Mouse (Mus musculus) lung, embryonic 15.5 days (tissue): Measurements from ENCODE around the gene Gm20538. TPM values are rescaled to one million over a fixed set of nuclear protein-coding genes. Genes with fewer than 3 reads are reported as not detected.

Source experiments
- ATAC-seq: fragments of 200-750 bp; cut with Nextera tagmentation; 2 replicates; pipeline ENCODE4 v1.8.0; 2017; ENCODE audit warnings: moderate number of reproducible peaks, borderline replicate concordance; ENCODE audit not compliant: low FRiP score, low TSS enrichment; ENCODE audit errors: extremely low read depth
- H3K27ac ChIP-seq: fragments of 300-500 bp; sonication (generic); 2 replicates; pipeline ENCODE4 v1.5.1; 2015; ENCODE audit warnings: moderate library complexity, mild to moderate bottlenecking, inconsistent platforms
- H3K27me3 ChIP-seq: fragments of 300-500 bp; sonication (generic); 2 replicates; pipeline ENCODE4 v1.6.1; 2015; ENCODE audit warnings: inconsistent platforms
- H3K36me3 ChIP-seq: fragments of 300-500 bp; sonication (generic); 2 replicates; pipeline ENCODE4 v1.6.1; 2015; ENCODE audit warnings: inconsistent platforms
- H3K4me1 ChIP-seq: fragments of 300-500 bp; sonication (generic); 2 replicates; pipeline ENCODE4 v1.6.1; 2015; ENCODE audit warnings: inconsistent platforms
- H3K4me2 ChIP-seq: fragments of 300-500 bp; sonication (generic); 2 replicates; pipeline ENCODE4 v1.6.1; 2015; ENCODE audit warnings: inconsistent platforms, mild to moderate bottlenecking, moderate library complexity
- H3K4me3 ChIP-seq: fragments of 300-500 bp; sonication (generic); 2 replicates; pipeline ENCODE4 v1.5.1; 2015; ENCODE audit warnings: mild to moderate bottlenecking, inconsistent platforms
- H3K9ac ChIP-seq: fragments of 300-500 bp; sonication (generic); 2 replicates; pipeline ENCODE4 v1.6.1; 2015; ENCODE audit warnings: inconsistent platforms
- H3K9me3 ChIP-seq: fragments of 300-500 bp; sonication (generic); 2 replicates; pipeline ENCODE4 v1.6.1; 2016; ENCODE audit warnings: inconsistent platforms
- WGBS: fragments of 180-500 bp; shearing (Covaris S2); methylation state at CpG from one replicate; pipeline ENCODE4 v1.1.7; 2015; 5-methylcytosine and 5-hydroxymethylcytosine counted together
- polyA plus RNA-seq: library from polyadenylated mRNA; unstranded; fragments of >200 nt; fragmentation: Nextera tagmentation; extraction: Ambion mirVana; gene quantifications from 2 replicates; pipeline ENCODE4 v1.2.1, GENCODE M21; 2015

The Gm20538 gene
- polyA plus RNA-seq, 1 experiment from 2014 or later = not detected

GRCm38 (mm10) chr19:44562652-44563206 is 10.1 kb upstream of the Gm20538 start, which contains the start of gene Hif1an:
TSS of gene Hif1an (plus strand) at chr19:44562850.
- peaks cover 20% of the 10 kb centered on the region for H3K4me1 ChIP-seq
- peaks cover 28% of the 10 kb centered on the region for H3K36me3 ChIP-seq
- peak within 1 kb of the TSS; percentile 77 for H3K9ac ChIP-seq
- peak within 1 kb of the TSS; percentile 70 for H3K4me2 ChIP-seq
- H3K4me3 ChIP-seq = peak within 1 kb of the TSS; percentile 92
- peak within 1 kb of the TSS; percentile 85 for H3K27ac ChIP-seq
- ATAC-seq = peak; percentile 93
- H3K9me3 ChIP-seq = no peaks in the 10 kb centered on the region
- under 1% methylated on average over 33 of the region's 33 CpGs for WGBS
- peaks cover 4% of the 10 kb centered on the region for H3K27me3 ChIP-seq

GRCm38 (mm10) chr19:44554861-44555590 is 2.4 kb upstream of the Gm20538 start, which contains the start of gene Ndufb8:
TSS of gene Ndufb8 (minus strand) at chr19:44555440.
- Histone ChIP-seq H3K9me3 (no peaks in the 10 kb centered on the region), H3K36me3 (peaks cover 35% of the 10 kb centered on the region), H3K27ac (peak within 1 kb of the TSS; percentile 69), H3K4me3 (peak within 1 kb of the TSS; percentile 95), H3K4me1 (peaks cover 13% of the 10 kb centered on the region), H3K27me3 (peaks cover 4% of the 10 kb centered on the region), H3K4me2 (peak within 1 kb of the TSS; percentile 85), H3K9ac (peak within 1 kb of the TSS; percentile 97)
- peak; percentile 88 for ATAC-seq
- under 1% methylated on average over 50 of the region's 50 CpGs for WGBS

GRCm38 (mm10) chr19:44554490-44554860 is 1.8 kb upstream of the Gm20538 start:
- peaks cover 13% of the 10 kb centered on the region for H3K4me1 ChIP-seq
- peak overlapping the region; percentile 95 for H3K4me3 ChIP-seq
- H3K27me3 ChIP-seq = peaks cover 4% of the 10 kb centered on the region
- ATAC-seq = no peak
- peaks cover 40% of the 10 kb centered on the region for H3K36me3 ChIP-seq
- no peak overlapping the region for H3K27ac ChIP-seq
- peak overlapping the region; percentile 85 for H3K4me2 ChIP-seq
- 3% methylated on average over 8 of the region's 8 CpGs for WGBS
- H3K9ac ChIP-seq = peak overlapping the region; percentile 97
- H3K9me3 ChIP-seq = no peaks in the 10 kb centered on the region

- H3K36me3 ChIP-seq = peaks cover 52% of the 10 kb centered on the region
- WGBS = 96% methylated on average over 4 of the region's 4 CpGs
- no peak overlapping the region for H3K4me2 ChIP-seq
These were observed 655 bp upstream of the Gm20538 start for GRCm38 (mm10) chr19:44553286-44553685.

GRCm38 (mm10) chr19:44545321-44546041 is 7.2 kb downstream of the Gm20538 start, which contains the start of gene Sec31b:
TSS of gene Sec31b (minus strand) at chr19:44545864.
- H3K27ac ChIP-seq = no peak within 1 kb of the TSS
- no peaks in the 10 kb centered on the region for H3K9me3 ChIP-seq
- peaks cover 28% of the 10 kb centered on the region for H3K36me3 ChIP-seq
- WGBS = under 1% methylated on average over 45 of the region's 47 CpGs
- H3K27me3 ChIP-seq = peaks cover 14% of the 10 kb centered on the region; the same call in 1 of the 2 replicates
- H3K9ac ChIP-seq = peak within 1 kb of the TSS; percentile 50
- peaks cover 8% of the 10 kb centered on the region for H3K4me1 ChIP-seq
- ATAC-seq = peak; percentile 55; the same call in 1 of the 2 replicates
- peak within 1 kb of the TSS; percentile 93 for H3K4me2 ChIP-seq
- H3K4me3 ChIP-seq = peak within 1 kb of the TSS; percentile 54

More at GRCm38 (mm10) chr19:44553286-44553685, 655 bp upstream of the Gm20538 start:
- no peak for ATAC-seq
- Histone ChIP-seq H3K9me3 (no peaks in the 10 kb centered on the region), H3K4me3 (no peak overlapping the region), H3K9ac (no peak overlapping the region), H3K4me1 (peaks cover 13% of the 10 kb centered on the region), H3K27ac (no peak overlapping the region), H3K27me3 (no peaks in the 10 kb centered on the region; the same call in 1 of the 2 replicates)

DNA sequence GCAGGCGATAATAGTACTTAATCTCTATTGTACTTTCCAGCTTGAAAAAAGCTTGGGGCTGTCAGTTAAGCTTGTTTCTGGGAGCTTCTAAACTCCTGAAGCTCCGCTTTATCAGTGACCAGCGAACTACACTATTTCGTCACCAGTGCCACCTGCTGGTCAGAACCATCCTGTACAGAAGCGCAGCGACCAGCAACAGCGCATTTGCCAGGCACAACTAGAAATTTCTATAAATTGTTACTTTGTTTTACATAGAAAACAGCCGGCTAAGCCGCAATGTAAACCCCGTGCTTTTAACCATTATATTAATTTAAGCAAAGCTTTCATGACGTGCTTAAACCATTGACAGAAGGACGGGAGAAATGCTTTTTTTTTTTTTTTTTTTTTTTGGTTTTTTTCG is 7.9 kb downstream of the Gm20538 start:
- ATAC-seq = no peak
- Histone ChIP-seq H3K36me3 (peaks cover 21% of the 10 kb centered on the region), H3K27me3 (peaks cover 14% of the 10 kb centered on the region; the same call in 1 of the 2 replicates), H3K9ac (no peak overlapping the region), H3K4me2 (peak overlapping the region; percentile 93), H3K27ac (no peak overlapping the region), H3K4me3 (peak overlapping the region; percentile 54; the same call in 1 of the 2 replicates), H3K4me1 (peaks cover 8% of the 10 kb centered on the region), H3K9me3 (no peaks in the 10 kb centered on the region)
- 2% methylated on average over 13 of the region's 13 CpGs for WGBS

DNA sequence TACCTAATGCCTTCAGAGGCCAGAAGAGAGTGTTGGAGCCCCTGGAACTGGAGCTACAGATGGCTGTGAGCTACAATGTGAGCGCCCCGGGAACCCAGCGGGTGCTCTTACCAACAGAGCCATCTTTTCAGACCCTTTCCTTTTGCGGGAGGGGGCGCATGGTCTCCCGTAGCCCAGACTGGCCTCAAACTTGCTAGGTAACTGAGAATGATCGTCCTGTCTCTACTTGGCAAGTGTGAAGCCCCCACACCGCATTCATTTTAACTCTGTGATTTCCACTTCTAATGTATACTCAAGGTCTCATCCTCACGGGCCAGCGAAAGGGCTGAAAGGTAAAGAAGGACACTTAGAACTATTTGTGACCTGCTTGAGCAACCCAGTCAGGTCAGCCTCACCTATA is 8.3 kb downstream of the Gm20538 start:
- H3K9me3 ChIP-seq = no peaks in the 10 kb centered on the region
- ATAC-seq = no peak
- no peak overlapping the region for H3K4me3 ChIP-seq
- WGBS = 61% methylated on average over 10 of the region's 10 CpGs
- H3K36me3 ChIP-seq = peaks cover 17% of the 10 kb centered on the region
- no peak overlapping the region for H3K27ac ChIP-seq
- H3K4me2 ChIP-seq = peak overlapping the region; percentile 93; the same call in 1 of the 2 replicates
- peaks cover 8% of the 10 kb centered on the region for H3K4me1 ChIP-seq
- no peak overlapping the region for H3K9ac ChIP-seq
- peaks cover 14% of the 10 kb centered on the region; the same call in 1 of the 2 replicates for H3K27me3 ChIP-seq

- ATAC-seq = no peak
- Histone ChIP-seq H3K4me2 (no peak overlapping the region), H3K36me3 (0 out of 2 replicates have a peak, but pooled peaks cover 1% of the 10 kb centered on the region), H3K9ac (no peak overlapping the region), H3K27me3 (peaks cover 14% of the 10 kb centered on the region; the same call in 1 of the 2 replicates), H3K4me1 (peaks cover 8% of the 10 kb centered on the region), H3K27ac (no peak overlapping the region), H3K9me3 (no peaks in the 10 kb centered on the region), H3K4me3 (no peak overlapping the region)
- WGBS = 81% methylated on average over 8 of the region's 8 CpGs
These were observed 9.9 kb downstream of the Gm20538 start for GRCm38 (mm10) chr19:44542694-44543178.

GRCm38 (mm10) chr19:44537416-44537815 is 15.2 kb downstream of the Gm20538 start:
- 68% methylated on average over 8 of the region's 8 CpGs for WGBS
- Histone ChIP-seq H3K9me3 (no peaks in the 10 kb centered on the region), H3K36me3 (no peaks in the 10 kb centered on the region), H3K4me2 (no peak overlapping the region), H3K4me1 (no peaks in the 10 kb centered on the region), H3K4me3 (no peak overlapping the region), H3K27ac (no peak overlapping the region), H3K9ac (no peak overlapping the region), H3K27me3 (0 out of 2 replicates have a peak, but pooled peaks cover under 1% of the 10 kb centered on the region)
- ATAC-seq = no peak

DNA sequence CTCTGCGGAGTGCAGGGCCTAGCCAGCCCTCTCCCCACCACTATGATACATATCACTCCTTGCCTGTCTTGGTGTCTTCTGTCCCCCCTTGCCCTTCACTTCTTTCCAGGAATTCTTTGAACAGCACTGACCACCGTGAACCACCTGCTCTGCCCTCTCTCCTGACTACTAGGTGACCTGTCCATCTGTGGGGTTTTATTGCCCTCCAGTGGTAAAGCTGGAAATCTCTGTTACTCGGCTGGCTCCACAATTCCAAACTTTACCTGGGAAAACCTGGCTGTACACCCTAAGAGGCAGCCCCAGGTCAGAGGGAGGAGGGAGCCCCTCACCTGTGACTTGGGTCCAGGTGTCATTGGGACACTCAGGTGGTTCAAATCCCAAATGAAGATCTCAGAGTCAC is 17.3 kb downstream of the Gm20538 start:
- Histone ChIP-seq H3K9me3 (no peaks in the 10 kb centered on the region), H3K27ac (no peak overlapping the region), H3K4me3 (no peak overlapping the region), H3K27me3 (peaks cover 16% of the 10 kb centered on the region; the same call in 1 of the 2 replicates), H3K4me1 (no peaks in the 10 kb centered on the region), H3K9ac (no peak overlapping the region), H3K36me3 (no peaks in the 10 kb centered on the region), H3K4me2 (no peak overlapping the region)
- ATAC-seq = no peak
- 20% methylated on average over 3 of the region's 3 CpGs for WGBS

GRCm38 (mm10) chr19:44530018-44530417 is 22.6 kb downstream of the Gm20538 start:
- no peaks in the 10 kb centered on the region for H3K36me3 ChIP-seq
- no peak overlapping the region for H3K4me2 ChIP-seq
- no peak overlapping the region for H3K4me3 ChIP-seq
- H3K9ac ChIP-seq = no peak overlapping the region
- H3K27me3 ChIP-seq = peaks cover 16% of the 10 kb centered on the region; the same call in 1 of the 2 replicates
- no peaks in the 10 kb centered on the region for H3K4me1 ChIP-seq
- H3K9me3 ChIP-seq = no peaks in the 10 kb centered on the region
- no peak overlapping the region for H3K27ac ChIP-seq
- 62% methylated on average over 6 of the region's 6 CpGs for WGBS
- no peak for ATAC-seq
